Mouse (Mus musculus) cortical plate, adult 2 months (tissue): ENCODE results near the gene Fkbp5. TPM values are rescaled to one million over a fixed set of nuclear protein-coding genes. Genes with fewer than 3 reads are reported as not detected.
A peak's percentile ranks its signal among the peaks of the same experiment; 100 is the strongest.

Experiments
- H3K27ac ChIP-seq: fragments of 200-500 bp; 2 replicates; pipeline ENCODE4 v1.5.1; 2012; ENCODE audit warnings: low read length, control low read depth, inconsistent platforms; ENCODE audit not compliant: insufficient read depth
- H3K4me1 ChIP-seq: fragments of 200-500 bp; 2 replicates; pipeline ENCODE4 v1.6.1; 2011; ENCODE audit warnings: low read length; ENCODE audit not compliant: control insufficient read depth, insufficient read depth
- H3K4me3 ChIP-seq: fragments of 200-500 bp; 2 replicates; pipeline ENCODE4 v1.5.1; 2011; ENCODE audit warnings: mild to moderate bottlenecking, low read length, control low read depth; ENCODE audit not compliant: insufficient read depth
- CTCF ChIP-seq: fragments of 200-500 bp; IDR thresholded peaks from 2 replicates; pipeline ENCODE4 v1.5.1; 2011; ENCODE audit warnings: mild to moderate bottlenecking, control low read depth, low read length; ENCODE audit not compliant: insufficient read depth; ENCODE audit errors: extremely low read depth
- POLR2A ChIP-seq: fragments of 200-500 bp; IDR thresholded peaks from 2 replicates; pipeline ENCODE4 v1.6.1; 2011; ENCODE audit warnings: mild to moderate bottlenecking, low read length, control low read depth; ENCODE audit not compliant: insufficient read depth; ENCODE audit errors: extremely low read depth
- polyA plus RNA-seq: library from polyadenylated mRNA; depleted of rRNA; stranded (reverse); fragments of >200 nt; gene quantifications from 2 replicates; pipeline ENCODE4 v1.2.3, GENCODE M21; 2012

The Fkbp5 gene
- polyA plus RNA-seq, 1 experiment = 13.5 TPM

DNA sequence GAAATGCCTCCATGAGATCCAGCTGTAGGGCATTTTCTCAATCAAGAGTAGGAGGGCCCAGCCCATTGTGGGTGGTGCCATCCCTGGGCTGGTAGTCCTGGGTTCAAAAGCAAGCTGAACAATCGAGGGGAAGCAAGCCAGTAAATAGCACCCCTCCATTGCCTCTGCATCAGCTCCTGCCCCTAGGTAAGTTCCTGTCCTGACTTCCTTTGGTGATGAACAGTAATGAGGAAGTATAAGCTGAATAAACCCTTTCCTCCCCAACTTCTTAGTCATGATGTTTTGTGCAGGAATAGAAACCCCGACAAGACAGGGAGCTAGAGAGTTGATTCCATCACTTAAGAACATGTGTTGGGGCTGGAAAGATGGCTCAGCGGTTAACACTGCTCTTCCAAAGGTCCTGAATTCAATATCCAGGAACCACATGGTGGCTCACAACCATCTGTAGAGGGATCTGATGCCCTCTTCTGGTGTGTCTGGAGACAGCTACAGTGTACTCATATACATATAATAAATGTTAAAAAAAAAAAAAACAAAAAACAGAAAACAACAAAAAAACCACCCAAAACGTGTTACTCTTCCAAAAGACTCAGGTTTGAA, 7.6 kb upstream of the Fkbp5 start:
- H3K4me1 ChIP-seq = peaks cover 9% of the 10 kb centered on the region; the same call in 1 of the 2 replicates

DNA sequence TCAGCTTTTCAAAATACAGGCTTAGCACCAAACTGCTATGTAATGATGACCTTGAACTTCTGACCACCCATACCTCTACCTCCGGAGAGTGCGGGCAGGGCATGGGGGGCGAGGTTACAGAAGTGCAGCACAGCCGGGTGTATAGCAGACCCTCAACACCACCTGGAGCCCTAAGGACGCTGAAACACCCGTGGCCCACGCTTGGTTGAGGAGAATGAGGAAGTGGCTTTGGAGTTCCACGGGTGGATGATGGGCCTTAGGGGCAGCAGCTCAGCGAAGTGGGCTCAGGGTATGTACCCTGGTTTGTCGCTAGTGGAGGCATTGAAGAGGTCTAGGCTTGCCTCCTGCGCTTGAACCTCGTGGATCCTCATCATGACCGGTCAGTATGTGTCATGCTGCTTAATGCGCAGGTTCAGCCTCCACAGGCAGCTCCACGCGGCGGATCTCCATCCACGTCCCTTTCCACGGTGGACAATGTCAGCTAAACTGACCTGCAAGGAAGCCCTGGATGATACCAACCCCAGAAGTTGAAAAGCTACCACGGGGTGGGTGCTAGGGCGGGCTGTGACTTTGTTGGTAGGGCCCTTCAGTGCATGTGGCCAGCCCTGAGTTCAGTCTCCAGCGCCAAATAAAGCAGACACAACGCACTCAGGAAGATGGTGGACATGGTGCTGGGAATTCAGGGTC, 6.8 kb upstream of the Fkbp5 start:
- no peak overlapping the region; the same call in 1 of the 2 replicates for H3K4me3 ChIP-seq
- H3K27ac ChIP-seq = no peak overlapping the region

More for the DNA sequence above, 7.6 kb upstream of the Fkbp5 start:
- Histone ChIP-seq H3K4me3 (no peak overlapping the region), H3K27ac (no peak overlapping the region)
- TF ChIP-seq CTCF (no peak), POLR2A (no peak)

GRCm38 (mm10) chr17:28523355-28524008, 6.2 kb upstream of the Fkbp5 start:
- Histone ChIP-seq H3K27ac (peak overlapping the region; percentile 98), H3K4me1 (peaks cover 9% of the 10 kb centered on the region; the same call in 1 of the 2 replicates), H3K4me3 (peak overlapping the region; percentile 65)
- 0 out of 2 replicates have a peak, but pooled peaks have one; percentile 5 for TF ChIP-seq POLR2A
- no peak for TF ChIP-seq CTCF

More for the DNA sequence above, 6.8 kb upstream of the Fkbp5 start:
- H3K4me1 ChIP-seq = peaks cover 9% of the 10 kb centered on the region; the same call in 1 of the 2 replicates
- TF ChIP-seq CTCF (no peak), POLR2A (0 out of 2 replicates have a peak, but pooled peaks have one; percentile 1)

DNA sequence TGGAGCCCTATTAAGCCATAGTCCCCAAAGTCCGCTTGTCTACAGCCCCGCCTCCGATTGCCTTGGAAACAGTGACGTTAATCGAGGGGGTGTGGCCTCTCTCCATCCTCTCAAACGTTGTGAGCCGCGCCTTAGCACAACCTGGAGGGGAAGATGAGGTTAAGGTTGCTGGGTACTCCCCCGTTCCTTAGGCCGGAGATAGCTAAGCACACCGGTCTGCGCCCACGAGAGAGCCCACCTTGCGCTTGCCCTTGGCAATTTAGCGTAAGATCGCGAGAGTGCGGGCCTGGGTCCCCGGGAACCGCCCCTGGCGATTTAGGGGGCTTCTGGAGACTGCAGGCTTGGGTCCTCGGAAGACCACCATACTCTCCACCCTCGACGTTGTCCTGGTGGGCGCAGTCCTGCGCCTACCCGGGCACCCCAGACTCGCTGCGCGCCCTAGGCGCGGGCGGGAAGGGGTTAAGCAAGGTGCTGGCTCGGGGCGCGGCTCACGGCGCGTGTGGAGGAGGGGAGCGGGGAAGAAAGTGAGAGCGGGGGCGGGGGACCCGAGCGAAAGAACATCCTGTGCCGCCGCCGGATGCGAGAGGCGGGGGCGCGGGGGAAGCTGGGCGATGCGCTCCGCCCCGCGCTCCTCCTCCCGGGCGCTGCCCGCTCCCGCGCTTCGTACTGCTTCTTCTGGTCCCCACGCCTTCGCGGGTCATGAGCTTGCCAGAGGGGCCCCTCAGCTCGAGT, 5.5 kb upstream of the Fkbp5 start:
- H3K4me1 ChIP-seq = peaks cover 10% of the 10 kb centered on the region; the same call in 1 of the 2 replicates
- H3K27ac ChIP-seq = peak overlapping the region; percentile 98
- TF ChIP-seq CTCF (no peak), POLR2A (peak; percentile 99)
- peak overlapping the region; percentile 65 for H3K4me3 ChIP-seq

DNA sequence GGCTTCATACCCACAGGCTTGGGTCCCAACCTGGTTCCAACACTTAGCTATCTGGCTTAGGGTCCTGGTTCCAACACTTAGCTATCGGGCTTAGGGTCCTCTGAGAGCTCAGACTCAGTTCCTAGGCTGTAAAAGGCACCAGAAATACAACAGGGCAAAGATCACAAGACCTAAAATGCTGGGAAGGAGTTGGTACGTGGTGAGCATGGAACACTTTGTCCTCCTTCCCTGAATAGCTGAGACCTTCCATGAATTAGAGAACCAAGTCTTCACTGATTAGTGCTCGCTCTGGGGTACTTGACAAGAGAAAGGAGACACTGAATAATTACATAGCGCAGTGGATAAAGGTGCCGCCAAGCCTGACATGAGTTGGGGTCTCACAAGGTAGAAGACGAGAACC, 4.6 kb upstream of the Fkbp5 start:
- Histone ChIP-seq H3K4me1 (peaks cover 10% of the 10 kb centered on the region; the same call in 1 of the 2 replicates), H3K4me3 (peak overlapping the region; percentile 65), H3K27ac (peak overlapping the region; percentile 16; the same call in 1 of the 2 replicates)
- no peak for TF ChIP-seq POLR2A
- no peak for TF ChIP-seq CTCF

GRCm38 (mm10) chr17:28521071-28521726, 3.9 kb upstream of the Fkbp5 start:
- Histone ChIP-seq H3K4me3 (no peak overlapping the region), H3K4me1 (peaks cover 10% of the 10 kb centered on the region; the same call in 1 of the 2 replicates), H3K27ac (0 out of 2 replicates have a peak overlapping the region, but pooled peaks have one; percentile 14)
- TF ChIP-seq POLR2A (no peak), CTCF (no peak)

- no peak overlapping the region for H3K27ac ChIP-seq
- peaks cover 12% of the 10 kb centered on the region; the same call in 1 of the 2 replicates for H3K4me1 ChIP-seq
- no peak overlapping the region for H3K4me3 ChIP-seq
- no peak for TF ChIP-seq CTCF
- TF ChIP-seq POLR2A = no peak
These were observed 3.2 kb upstream of the Fkbp5 start for GRCm38 (mm10) chr17:28520561-28520960.

- TF ChIP-seq POLR2A (no peak), CTCF (peak; percentile 39)
- peaks cover 12% of the 10 kb centered on the region; the same call in 1 of the 2 replicates for H3K4me1 ChIP-seq
- H3K27ac ChIP-seq = no peak overlapping the region
These were observed 2.5 kb upstream of the Fkbp5 start for GRCm38 (mm10) chr17:28519827-28520226.

More at GRCm38 (mm10) chr17:28519827-28520226, 2.5 kb upstream of the Fkbp5 start:
- no peak overlapping the region for H3K4me3 ChIP-seq
